Mouse (Mus musculus) cerebellum, adult 11-12 months (tissue): ENCODE results near the gene Arfgap2.
"Not testable (repeated sequence)": the region's sequence is repeated elsewhere in the genome, so short reads cannot be mapped to it uniquely, and the experiment has no call there.

Experiments
- DNase-seq: peaks from one replicate; pipeline ENCODE4 v3.0.0; 2022

Arfgap2 gene

GRCm38 (mm10) chr2:91264711-91265681 lies at the start of gene Arfgap2:
TSS of gene Arfgap2 (plus strand) at chr2:91264974.
- DNase-seq: peak; percentile 99

GRCm38 (mm10) chr2:91217032-91217431 lies 47.7 kb upstream of the Arfgap2 start:
- no peak for DNase-seq

GRCm38 (mm10) chr2:91220501-91220900 lies 44.3 kb upstream of the Arfgap2 start:
- DNase-seq: no peak

GRCm38 (mm10) chr2:91223614-91224013 lies 41.2 kb upstream of the Arfgap2 start:
- no peak for DNase-seq

- DNase-seq: no peak
Measured at GRCm38 (mm10) chr2:91229735-91230134, 35.0 kb upstream of the Arfgap2 start.

- DNase-seq: peak; percentile 91
Measured at GRCm38 (mm10) chr2:91236601-91237510, 27.9 kb upstream of the Arfgap2 start, which contains the start of gene Ddb2. TSS of gene Ddb2 (minus strand) at chr2:91236982.

- not testable (repeated sequence) for DNase-seq
Measured at GRCm38 (mm10) chr2:91237511-91238080, 27.2 kb upstream of the Arfgap2 start.

GRCm38 (mm10) chr2:91242547-91242946 lies 22.2 kb upstream of the Arfgap2 start:
- DNase-seq: no peak

GRCm38 (mm10) chr2:91243416-91243815 lies 21.4 kb upstream of the Arfgap2 start:
- peak; percentile 51 for DNase-seq

GRCm38 (mm10) chr2:91244557-91245228 lies 20.1 kb upstream of the Arfgap2 start:
- no peak for DNase-seq

GRCm38 (mm10) chr2:91248366-91248765 lies 16.4 kb upstream of the Arfgap2 start:
- no peak for DNase-seq

GRCm38 (mm10) chr2:91252001-91252400 lies 12.8 kb upstream of the Arfgap2 start:
- no peak for DNase-seq

- DNase-seq: no peak
Measured at GRCm38 (mm10) chr2:91252512-91252911, 12.3 kb upstream of the Arfgap2 start.

- DNase-seq: no peak
Measured at GRCm38 (mm10) chr2:91254725-91255380, 9.9 kb upstream of the Arfgap2 start.

GRCm38 (mm10) chr2:91255661-91256150 lies 9.1 kb upstream of the Arfgap2 start, which contains the start of gene Pacsin3:
TSS of gene Pacsin3 (plus strand) at chr2:91255954.
- peak; percentile 79 for DNase-seq

GRCm38 (mm10) chr2:91256256-91257125 lies 8.3 kb upstream of the Arfgap2 start:
- peak; percentile 83 for DNase-seq

- DNase-seq: peak; percentile 66
Measured at GRCm38 (mm10) chr2:91257126-91257980, 7.4 kb upstream of the Arfgap2 start.

- peak; percentile 74 for DNase-seq
Measured at GRCm38 (mm10) chr2:91258054-91258453, 6.7 kb upstream of the Arfgap2 start.

- DNase-seq: no peak
Measured at GRCm38 (mm10) chr2:91258830-91259229, 5.9 kb upstream of the Arfgap2 start.
